Mouse (Mus musculus): Measurements from ENCODE around the gene Chd5.

The Chd5 gene

DNA sequence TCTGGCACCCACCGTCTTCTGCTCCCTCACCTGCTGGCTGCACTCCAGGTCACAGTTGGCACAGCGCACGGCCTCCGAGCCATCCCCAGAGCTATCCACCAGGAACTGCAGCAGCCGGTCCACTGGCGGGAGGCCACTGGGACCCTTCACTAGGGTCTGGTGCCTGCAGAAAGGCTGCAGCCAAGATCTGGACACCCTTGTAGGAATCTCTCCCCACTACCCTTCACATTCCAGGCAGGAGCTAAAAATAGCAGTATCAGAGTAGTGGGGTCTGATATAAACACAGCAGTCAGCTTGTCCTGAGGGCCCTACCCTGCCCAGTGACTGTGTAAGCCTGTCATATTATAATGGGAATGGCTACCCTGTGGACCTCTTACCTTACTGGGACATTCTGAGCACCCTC, 20.8 kb upstream of the Chd5 start:
- DNase-seq (ENCODE audit: low spot score) = no peak

DNA sequence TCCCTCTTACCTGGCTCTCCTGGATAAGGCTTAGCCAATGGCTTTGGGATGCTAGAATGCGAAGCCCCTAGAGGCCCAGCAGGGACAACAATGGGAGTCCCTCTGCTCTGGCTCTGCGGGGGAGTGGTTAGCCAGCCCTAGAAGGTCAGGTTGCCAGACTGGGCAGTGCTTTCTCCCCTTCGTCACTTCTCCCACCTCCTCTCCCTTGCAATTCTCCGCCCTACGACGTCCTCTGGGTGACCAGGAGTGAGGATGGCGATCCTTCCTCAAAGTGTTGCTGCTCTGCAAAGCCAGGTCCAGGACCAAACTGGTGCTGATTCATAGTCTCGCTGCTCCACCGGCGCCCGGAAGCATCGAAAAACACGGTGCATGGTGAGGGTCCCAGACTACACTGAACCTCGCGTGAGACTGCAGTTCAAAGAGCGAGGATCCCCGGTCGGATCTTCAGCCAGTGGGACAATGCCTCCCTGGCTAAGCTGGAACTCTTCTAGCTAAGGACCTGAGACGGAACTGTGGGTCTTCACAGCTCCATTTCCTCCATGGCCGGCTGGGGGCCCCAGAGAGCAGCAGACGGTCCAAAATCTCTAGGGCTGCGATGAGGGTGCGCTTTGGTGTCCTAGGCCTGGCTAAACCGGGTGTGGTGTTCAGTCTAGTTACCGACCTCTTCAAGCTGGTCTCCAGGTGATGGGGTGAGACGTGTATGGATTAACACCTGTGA, 19.8 kb upstream of the Chd5 start, which contains the start of gene Rnf207:
Gene Rnf207, minus strand, starts transcription at position 477 of the 718 bp plus-strand sequence.
- peak; percentile 24 for DNase-seq (ENCODE audit: low spot score)

GRCm38 (mm10) chr4:152321464-152321863, 17.0 kb upstream of the Chd5 start:
- DNase-seq (ENCODE audit: low spot score) = no peak

- no peak for DNase-seq (ENCODE audit: low spot score)
Measured at GRCm38 (mm10) chr4:152324641-152325562, 13.5 kb upstream of the Chd5 start.

DNA sequence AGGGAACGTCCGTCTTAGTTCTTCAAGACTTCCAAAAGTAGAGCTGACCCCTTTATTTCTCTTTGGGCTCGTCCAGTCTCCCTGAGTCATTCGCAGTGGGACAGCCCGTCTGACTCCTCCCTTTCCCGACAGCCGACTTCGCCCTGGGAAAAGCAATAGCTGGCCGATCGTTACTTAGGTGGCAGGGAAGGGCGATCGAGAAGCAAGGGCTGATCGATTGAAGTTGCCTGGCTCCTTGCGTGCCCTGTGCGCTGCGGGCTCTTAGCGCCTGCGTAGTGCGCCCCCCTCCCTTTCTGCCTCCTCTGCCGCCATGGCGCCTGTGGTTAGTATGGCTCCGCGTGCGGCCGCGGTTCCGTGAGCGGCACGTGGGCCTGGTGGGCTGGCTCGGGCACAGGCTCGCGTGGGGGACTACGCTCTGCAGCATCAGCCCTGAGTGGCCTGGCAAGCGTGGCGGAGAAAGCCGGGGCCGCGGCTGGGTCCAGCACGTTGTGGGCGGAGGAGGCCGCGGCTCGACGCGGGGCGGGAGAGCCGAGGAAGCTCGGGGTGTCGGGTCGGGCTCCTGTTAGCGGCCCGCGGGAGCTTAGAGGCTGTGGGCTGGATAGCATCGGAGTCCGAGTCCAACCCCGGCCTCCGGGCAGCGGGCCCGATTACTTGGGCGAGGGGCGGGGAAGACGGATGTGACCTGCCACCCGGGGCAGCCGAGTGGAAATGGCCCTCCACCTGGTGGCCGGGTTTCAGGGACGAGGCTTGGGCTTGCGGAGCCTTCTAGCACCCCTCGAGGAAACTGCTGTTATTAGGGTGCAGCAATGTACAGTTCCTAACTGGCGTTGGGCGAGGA, 12.7 kb upstream of the Chd5 start, which contains the start of gene Rpl22:
Gene Rpl22, plus strand, starts transcription at position 169 of the 838 bp plus-strand sequence.
- peak; percentile 94 for DNase-seq (ENCODE audit: low spot score)

DNA sequence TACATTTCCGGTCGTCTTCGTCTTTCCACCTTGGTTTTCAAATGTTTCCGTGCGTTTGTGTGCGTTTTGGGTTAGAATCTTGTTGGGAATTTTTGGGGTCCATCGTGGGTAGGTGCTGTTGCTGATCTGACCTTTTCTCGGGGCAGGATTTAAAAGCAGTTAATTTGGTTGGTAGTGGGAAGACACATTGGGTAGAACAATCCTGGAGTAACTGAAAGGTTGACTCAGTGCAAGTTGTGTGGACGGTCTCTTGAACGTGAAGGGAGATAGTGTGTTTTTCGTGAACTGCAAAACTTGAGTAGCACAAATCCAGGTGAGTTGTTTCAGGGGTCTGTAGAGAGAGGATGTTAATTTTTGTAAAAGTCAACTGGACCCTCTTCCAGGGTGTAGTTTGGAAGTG, 11.9 kb upstream of the Chd5 start:
- DNase-seq (ENCODE audit: low spot score) = no peak

GRCm38 (mm10) chr4:152328691-152329090, 9.8 kb upstream of the Chd5 start:
- no peak for DNase-seq (ENCODE audit: low spot score)

GRCm38 (mm10) chr4:152332952-152333351, 5.5 kb upstream of the Chd5 start:
- peak; percentile 24 for DNase-seq (ENCODE audit: low spot score)

DNA sequence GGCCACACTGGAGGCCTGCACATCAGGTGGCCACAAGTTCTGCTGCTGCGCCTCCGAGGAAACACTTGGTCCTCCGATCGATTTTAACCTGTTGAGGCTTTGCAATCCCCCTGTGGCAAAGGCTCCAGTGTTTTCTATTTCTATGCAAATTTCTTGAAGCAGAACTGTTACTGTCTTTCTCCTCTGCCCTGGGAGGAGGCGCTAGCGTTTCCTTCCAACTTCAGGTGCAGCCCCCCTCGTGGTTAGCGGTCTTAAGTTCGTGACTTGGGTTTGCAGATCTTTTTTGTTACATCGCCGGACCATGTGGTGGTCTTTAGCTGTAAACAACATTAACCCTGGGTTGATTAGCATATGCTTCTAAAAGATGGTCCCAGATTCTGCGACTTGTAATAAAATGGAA, 4.9 kb upstream of the Chd5 start:
- DNase-seq (ENCODE audit: low spot score) = no peak

DNA sequence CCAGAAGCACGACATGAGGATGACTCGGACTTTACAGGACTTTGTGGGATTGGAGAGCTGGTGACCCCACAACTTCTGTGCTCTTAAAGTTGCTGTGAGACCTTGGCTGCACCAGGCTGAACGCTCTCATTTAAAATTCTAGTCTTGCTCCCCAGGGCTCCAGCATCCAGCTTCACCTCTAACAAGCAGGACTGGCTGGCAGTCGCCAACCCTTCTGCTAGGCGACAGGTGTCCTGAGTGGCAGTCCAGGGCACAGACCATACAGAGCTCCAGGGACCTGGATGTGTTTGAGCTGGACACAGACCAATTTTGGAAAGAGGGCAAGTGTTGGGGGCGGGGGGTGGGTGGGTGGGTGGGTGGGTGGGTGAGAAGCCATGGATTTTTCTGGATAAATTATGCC, 679 bp upstream of the Chd5 start:
- DNase-seq (ENCODE audit: low spot score) = no peak

DNA sequence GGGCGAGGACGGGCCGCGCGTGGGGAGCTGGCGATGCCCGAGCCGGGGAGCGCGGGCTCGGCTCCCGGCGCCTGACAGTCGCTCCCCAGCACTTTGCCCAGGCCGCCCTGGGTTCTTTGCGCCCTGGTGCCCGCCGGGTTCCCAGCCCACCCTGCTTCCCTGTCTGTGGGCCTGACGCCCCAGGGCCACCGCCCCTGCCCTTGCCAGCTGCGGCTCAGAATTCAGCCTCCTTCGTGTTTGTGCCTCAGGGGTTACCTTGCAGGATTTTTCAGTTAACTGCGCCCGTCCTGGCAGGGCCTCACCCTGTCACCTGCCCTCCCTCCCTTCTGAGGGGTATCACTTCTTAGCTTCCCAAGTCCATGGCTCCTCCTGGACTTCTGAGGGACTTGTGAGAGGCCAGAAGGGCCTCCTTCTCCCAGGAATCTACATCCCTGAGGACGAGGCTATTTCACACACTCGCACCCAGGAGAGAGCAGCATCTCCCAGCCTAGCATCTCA, 891 bp downstream of the Chd5 start:
- no peak for DNase-seq (ENCODE audit: low spot score)

DNA sequence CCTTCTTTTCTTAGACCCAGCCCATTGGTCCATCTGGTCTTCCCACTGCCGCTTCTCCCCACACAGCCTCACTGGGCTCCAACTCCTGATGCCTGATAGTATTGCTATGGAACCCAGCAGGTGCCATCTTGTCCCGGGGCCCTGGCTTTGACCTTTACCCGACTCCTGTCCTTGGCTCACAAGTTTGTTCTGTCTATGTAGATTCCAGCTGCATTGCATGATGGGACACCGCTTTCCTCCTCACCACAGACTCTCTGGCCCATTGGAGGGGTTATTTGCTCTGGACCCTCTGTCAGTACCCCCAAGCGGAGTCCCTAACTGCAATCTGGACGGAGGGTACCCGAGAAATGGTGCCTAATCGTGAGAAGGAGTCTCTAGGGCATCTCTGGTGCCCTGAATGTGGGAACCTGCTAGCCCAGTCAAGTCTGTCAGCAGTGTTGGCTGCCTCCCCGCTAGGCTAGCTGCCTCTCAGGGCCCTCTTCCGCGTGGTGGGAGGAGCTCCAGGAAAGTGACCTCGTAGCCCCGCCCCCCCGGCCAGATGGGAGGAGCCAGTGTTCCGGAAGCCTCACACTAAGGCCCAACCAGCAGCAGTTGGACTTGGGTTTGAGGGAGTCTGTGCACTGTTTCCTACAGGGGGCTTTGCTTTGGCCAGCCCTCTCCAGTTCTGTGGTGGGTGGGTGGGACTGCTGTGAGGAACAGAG, 2.3 kb downstream of the Chd5 start:
- no peak for DNase-seq (ENCODE audit: low spot score)

- DNase-seq (ENCODE audit: low spot score) = no peak
Measured at GRCm38 (mm10) chr4:152343296-152343695, 4.8 kb downstream of the Chd5 start.

- DNase-seq (ENCODE audit: low spot score) = no peak
Measured at GRCm38 (mm10) chr4:152344651-152345050, 6.2 kb downstream of the Chd5 start.

- DNase-seq (ENCODE audit: low spot score) = peak; percentile 16
Measured at GRCm38 (mm10) chr4:152345120-152345889, 6.9 kb downstream of the Chd5 start.

GRCm38 (mm10) chr4:152349837-152350381, 11.5 kb downstream of the Chd5 start:
- no peak for DNase-seq (ENCODE audit: low spot score)

DNA sequence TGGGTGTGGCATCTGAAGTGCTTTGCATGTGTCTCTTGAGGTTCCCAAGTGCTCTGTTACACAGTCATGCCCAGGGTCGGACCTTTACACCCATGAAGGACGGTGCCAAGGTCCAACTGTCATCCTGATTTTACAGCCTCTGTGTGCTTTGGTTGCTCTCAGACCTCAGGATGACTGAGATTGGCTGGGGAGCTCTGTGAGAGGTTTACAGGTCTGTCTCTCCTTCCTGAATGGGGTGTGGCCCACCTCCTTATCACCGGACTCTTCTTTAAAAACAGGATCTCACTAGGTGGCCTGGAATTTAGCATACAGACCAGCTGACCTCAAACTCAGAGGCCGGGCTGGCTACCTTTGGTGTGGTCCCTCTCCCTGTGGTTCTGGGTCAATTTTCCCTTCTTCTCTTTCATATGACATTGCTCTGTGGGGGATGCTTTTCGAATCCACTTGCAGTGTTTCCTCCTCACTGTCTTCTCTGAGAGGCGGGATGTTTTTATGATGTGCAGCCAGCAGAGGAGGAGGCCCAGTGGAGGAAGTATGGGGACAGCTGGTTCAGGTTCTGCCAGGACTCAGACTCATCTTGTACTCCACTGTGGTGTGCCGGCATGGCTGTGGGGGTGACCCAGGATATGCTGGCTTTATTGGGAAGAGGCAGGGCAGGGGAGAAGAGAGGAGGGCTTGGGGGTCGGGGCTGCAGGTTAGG, 12.4 kb downstream of the Chd5 start:
- DNase-seq (ENCODE audit: low spot score) = no peak

DNA sequence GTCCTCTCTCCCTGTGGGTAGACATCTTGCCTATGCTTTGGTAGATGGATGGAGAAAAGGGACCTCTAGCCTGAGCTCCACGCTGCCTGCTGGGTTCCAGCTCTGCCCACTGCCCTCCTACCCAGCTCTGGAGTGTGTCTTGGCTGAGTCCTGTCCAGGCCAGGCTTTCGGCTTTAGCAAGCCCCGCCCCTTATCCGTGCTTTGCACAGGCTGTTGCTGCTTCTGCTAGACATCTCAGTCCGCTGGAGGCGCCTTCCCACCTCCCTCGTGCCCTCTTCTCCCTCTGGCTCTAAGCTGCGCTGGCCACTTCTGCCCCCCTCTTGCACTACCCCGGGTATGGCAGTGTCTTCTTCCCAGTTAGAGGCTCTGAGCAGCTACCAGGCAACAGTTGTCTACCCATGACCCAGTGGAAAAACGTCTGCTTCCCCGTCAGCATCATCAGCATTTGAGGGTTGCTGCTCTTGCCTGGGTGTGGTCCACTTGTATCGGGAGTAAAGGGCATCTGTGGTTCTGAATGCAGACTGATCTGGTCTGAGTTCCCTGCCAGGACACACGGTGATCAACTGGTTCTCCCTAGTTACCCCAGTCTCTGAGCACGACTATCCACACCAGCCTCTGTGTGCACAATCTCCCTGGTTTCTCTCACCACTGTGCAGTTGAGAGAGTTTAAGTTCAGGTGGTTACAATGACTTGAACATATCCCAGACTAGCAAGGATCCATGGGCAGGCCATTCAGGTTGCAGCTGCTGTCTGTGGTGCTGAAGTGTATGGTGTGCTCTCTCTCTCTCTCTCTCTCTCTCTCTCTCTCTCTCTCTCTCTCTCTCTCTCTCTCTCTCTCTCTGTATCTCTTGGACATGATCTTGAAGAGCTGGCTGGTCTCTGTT, 13.2 kb downstream of the Chd5 start:
- no peak for DNase-seq (ENCODE audit: low spot score)

All from ovary, adult 18-20 months (tissue).